Mouse (Mus musculus) megakaryocyte, embryonic 14.5 days (primary cell): ENCODE data around the gene Tepp.

Source experiments
- FLI1 ChIP-seq: IDR thresholded peaks from 2 replicates; pipeline ENCODE4 v1.6.1; 2012; ENCODE audit warnings: low read length, inconsistent platforms, mixed read lengths
- GATA1 ChIP-seq: IDR thresholded peaks from 3 replicates; pipeline ENCODE4 v1.6.1; 2012; ENCODE audit warnings: mixed read lengths, low read length, inconsistent platforms, borderline replicate concordance

DNA sequence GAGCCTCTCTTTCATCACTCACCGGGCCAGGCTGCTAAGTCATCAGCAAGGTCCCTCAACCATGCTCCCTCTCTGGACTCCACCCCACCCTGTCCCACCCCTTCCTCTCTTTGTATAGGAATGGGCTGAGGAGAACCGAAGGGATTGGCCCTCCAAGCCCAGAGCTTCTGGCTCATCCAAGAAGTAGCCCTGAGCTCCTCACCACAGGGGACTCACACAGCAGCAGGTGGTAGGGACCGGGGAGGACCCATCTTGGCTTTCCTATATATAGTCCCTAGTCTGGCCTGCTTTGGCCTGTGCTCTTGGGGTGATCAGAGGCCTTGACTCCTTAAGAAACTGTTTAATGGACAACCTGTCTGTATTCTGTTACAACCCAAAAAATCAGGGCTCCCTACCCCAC is 64.1 kb downstream of the Tepp start:
- no peak for TF ChIP-seq GATA1
- no peak for TF ChIP-seq FLI1
